Mouse (Mus musculus) E14TG2a.4 (cell line): Measurements from ENCODE around the gene Lmnb2.

Source experiments
- CTCF ChIP-seq: conservative IDR thresholded peaks from 2 replicates; pipeline ENCODE4 v1.5.1; 2014; ENCODE audit warnings: low read length
- POU5F1 ChIP-seq: IDR thresholded peaks from 2 replicates; pipeline ENCODE4 v1.6.1; 2014; ENCODE audit warnings: low read length, borderline replicate concordance

DNA sequence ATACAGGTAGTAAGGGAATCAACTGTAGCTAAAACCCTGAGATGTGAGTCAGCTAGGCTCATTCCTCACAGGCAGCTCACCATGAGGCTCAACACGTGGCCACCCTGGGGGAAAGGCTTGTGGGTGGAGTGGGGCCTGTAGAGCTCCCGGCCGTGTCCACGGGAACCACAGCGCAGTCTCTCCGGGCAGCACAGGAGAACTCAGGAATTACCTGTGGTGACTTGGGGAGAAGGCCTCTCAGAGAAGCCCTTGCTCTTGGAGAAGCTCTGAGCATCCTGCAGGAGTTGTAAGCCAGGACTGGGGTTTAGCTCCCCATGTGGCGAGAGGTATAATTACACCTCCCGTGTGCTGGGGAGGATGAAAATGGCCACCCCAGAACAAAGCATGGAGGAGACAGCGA lies 37.5 kb upstream of the Lmnb2 start:
- TF ChIP-seq CTCF (peak; percentile 99), POU5F1 (no peak)
